In the genomic region with DNA sequence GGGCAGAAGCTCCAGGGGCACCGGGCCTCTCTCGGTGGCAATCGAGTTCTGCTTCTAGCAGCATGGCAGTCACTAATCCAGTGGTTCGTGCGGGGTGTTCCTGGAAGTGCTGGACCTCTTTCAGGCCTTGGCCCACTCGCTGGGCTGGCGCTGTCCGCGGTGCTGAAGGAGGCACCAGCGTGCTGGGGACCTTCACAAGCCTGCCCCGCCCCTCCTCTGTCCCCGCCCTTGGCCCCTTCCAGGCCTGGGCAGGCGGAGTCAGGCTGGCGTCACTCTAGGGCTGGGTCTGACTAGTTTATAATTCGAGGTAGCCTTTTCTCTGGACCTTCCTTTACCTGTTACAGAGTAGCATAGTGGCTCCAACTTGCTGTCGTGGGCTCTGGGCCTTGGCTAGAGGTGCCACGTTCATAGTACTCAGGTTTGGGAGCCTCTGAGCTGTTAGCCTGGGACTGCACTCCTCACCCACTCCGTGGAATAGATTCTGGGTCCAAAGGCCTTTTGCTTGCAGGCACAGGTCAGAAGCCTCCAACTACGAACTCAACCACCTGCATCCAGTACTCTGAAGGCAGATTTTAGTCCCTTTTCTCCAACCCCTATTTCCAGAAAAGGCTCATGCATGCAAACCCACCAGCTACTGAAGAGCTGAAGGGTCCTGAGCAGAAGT, we compare ENCODE assay signal across 8 mouse cellular contexts. TPM values are rescaled to one million over a fixed set of nuclear protein-coding genes. Genes with fewer than 3 reads are reported as not detected.
A peak's percentile ranks its signal among the peaks of the same experiment; 100 is the strongest.
DNase-seq lines count a peak whose midpoint lies in the region; ATAC-seq and TF ChIP-seq lines count a peak whose summit lies in the region.

A gene (minus strand): TSS at position 164 of the 664 bp plus-strand sequence.

- ATAC-seq in erythroblast, adult 5-6 weeks (replicated peaks; ENCODE audit: low FRiP score, poor library complexity, severe bottlenecking) = peak; percentile 55

- intact Hi-C loops in heart, postnatal 14 days (cut with DNase I) = no loop called here

- no peak for TF ChIP-seq POLR2A in lung, adult 2 months (IDR thresholded peaks at IDR 0.05; ENCODE audit: borderline replicate concordance, extremely low read depth, low read depth, low read length)

- no peaks in the 10 kb centered on the region for H3K4me1 ChIP-seq in lung, adult 2 months (ENCODE audit: control insufficient read depth, insufficient read depth, low read length)

- TF ChIP-seq CTCF in lung, adult 2 months (IDR thresholded peaks at IDR 0.05; ENCODE audit: insufficient read depth, low read length) = no peak

- WGBS in lung, adult 2 months = 9% methylated on average over 19 of the region's 19 CpGs

- peak; percentile 51 to 77 for DNase-seq in right cerebral cortex, postnatal 10 days (ENCODE audit: low spot score in 2 of 2)
- DNase-seq in right cerebral cortex, postnatal 25 days = no peak
- peak; percentile 90 to 95 for DNase-seq in heart, postnatal 14 days
- DNase-seq in kidney, postnatal 25 days = peak; percentile 92
- DNase-seq in lung, adult 2 months = peak; percentile 73
- peak; percentile 93 for DNase-seq in ovary, postnatal 14 days (ENCODE audit: low spot score)
- DNase-seq in urinary bladder, postnatal 10 days (ENCODE audit: low spot score) = peak; percentile 60

- H3K4me3 ChIP-seq in lung, adult 2 months (replicated peaks; ENCODE audit: extremely low read depth, low read depth, low read length) = no peak within 1 kb of the TSS

RNA-seq across cellular contexts. Expression of the gene that starts here (rescaled TPM):
- total RNA-seq in erythroblast, adult 5-6 weeks (2015; ENCODE audit: low replicate concordance) = not detected in 2 replicates
- not detected in 2 replicates for total RNA-seq in erythroblast, adult 5-6 weeks (2017; ENCODE audit: low replicate concordance)
- not detected for total RNA-seq in heart, postnatal 14 days (2021)
- not detected in 2 replicates for polyA plus RNA-seq in lung, adult 2 months (2012; rRNA removed)

Comparison
In these comparisons a context has a peak if more than half of its experiments do, and no peak if none do; other contexts are left out.
1. Peak in ATAC-seq in erythroblast, adult 5-6 weeks; RNA of the gene not detected or under 1 TPM.
2. Peak in DNase-seq in heart, postnatal 14 days; RNA of the gene not detected or under 1 TPM.
3. Peak in DNase-seq in lung, adult 2 months; RNA of the gene not detected or under 1 TPM.